ENCODE assay signal across 26 mouse cellular contexts in genomic region chr14:72741667-72742066, GRCm38 (mm10). TPM values are rescaled to one million over a fixed set of nuclear protein-coding genes. Genes with fewer than 3 reads are reported as not detected.
DNase-seq lines count a peak whose midpoint lies in the region; ATAC-seq and TF ChIP-seq lines count a peak whose summit lies in the region.
"Had no signal": no experiment of that assay in that cellular context is flagged by ENCODE, and none has a peak within 500 bp of the region (broad histone marks: within the 10 kb centered on the region; RNA-seq: fewer than 3 reads in every experiment).

No protein-coding gene starts in this region.

- H3K4me2 ChIP-seq in lung, embryonic 15.5 days, result no peak overlapping the region
- H3K4me2 ChIP-seq in CH12.LX (ENCODE audit: insufficient read depth, low read depth, poor library complexity, severe bottlenecking), result no peak overlapping the region
- H3K4me2 ChIP-seq: embryonic facial prominence, embryonic 13.5 days; forebrain, embryonic 13.5 days; heart, embryonic 13.5 days; hindbrain, embryonic 14.5 days had no signal

- DNase-seq in lung, postnatal 10 days, result no peak
- DNase-seq in ovary, postnatal 14 days (ENCODE audit: low spot score), result peak; percentile 11
- no peak for DNase-seq in ovary, postnatal 36 days (ENCODE audit: low spot score)
- DNase-seq in CH12.LX (ENCODE audit: extremely low read depth), result peak; percentile 2
- DNase-seq in layer of hippocampus, adult 2 months (ENCODE audit: low spot score in 2 of 2), result no peak
- DNase-seq: adrenal gland, postnatal 10 days; adrenal gland, postnatal 36 days; cerebellum, adult 18-20 months; cerebellum, adult 9-11 months; cerebellum, postnatal 25 days; gastrocnemius, postnatal 10 days; gastrocnemius, postnatal 36 days; heart, adult 2 months; heart, postnatal 14 days; heart, postnatal 4 days had no signal

- no peak for TF ChIP-seq RAD21 in CH12.LX (IDR thresholded peaks at IDR 0.05; ENCODE audit: low read depth, low read length)

- TF ChIP-seq CTCF in CH12.LX (conservative IDR thresholded peaks at IDR 0.05 in 1 of 2, IDR thresholded peaks at IDR 0.05 in 1 of 2; ENCODE audit: low read depth in 2 of 2, low read length in 2 of 2), result no peak
- no peak for TF ChIP-seq CTCF in layer of hippocampus, adult 2 months (conservative IDR thresholded peaks at IDR 0.05)

- dilution Hi-C loops in CH12.LX (cut with MboI; ENCODE audit: extremely low pct_ligation_motif_present, extremely low pct_unique_long_range_greater_than_20kb, low sequenced_read_pairs), result no loop called here

- H3K27ac ChIP-seq in lung, embryonic 15.5 days, result no peak overlapping the region
- H3K27ac ChIP-seq in CH12.LX (ENCODE audit: insufficient read depth, low read depth), result no peak overlapping the region
- no peak overlapping the region for H3K27ac ChIP-seq in layer of hippocampus, adult 2 months
- H3K27ac ChIP-seq: embryonic facial prominence, embryonic 13.5 days; forebrain, embryonic 10.5 days; forebrain, embryonic 13.5 days; heart, adult 2 months; heart, embryonic 10.5 days; heart, embryonic 13.5 days; hindbrain, embryonic 14.5 days; hindbrain, postnatal 0 days had no signal

- 0 out of 2 replicates have a peak, but pooled peaks cover 11% of the 10 kb centered on the region for H3K4me1 ChIP-seq in lung, embryonic 15.5 days
- H3K4me1 ChIP-seq in CH12.LX (ENCODE audit: control insufficient read depth in 1 of 2, insufficient read depth in 2 of 2), result peaks cover 15 to 48% of the 10 kb centered on the region in 2 experiments
- H3K4me1 ChIP-seq: heart, embryonic 10.5 days; heart, embryonic 13.5 days had no signal

- H3K79me2 ChIP-seq in CH12.LX (replicated peaks; ENCODE audit: control insufficient read depth, extremely low read depth, insufficient read depth, poor library complexity, severe bottlenecking), result no peaks in the 10 kb centered on the region

- no peaks in the 10 kb centered on the region for H3K27me3 ChIP-seq in lung, embryonic 15.5 days
- no peaks in the 10 kb centered on the region for H3K27me3 ChIP-seq in CH12.LX (replicated peaks)
- H3K27me3 ChIP-seq: embryonic facial prominence, embryonic 13.5 days; forebrain, embryonic 13.5 days; heart, embryonic 13.5 days; Patski had no signal

- no peak for TF ChIP-seq EP300 in CH12.LX (IDR thresholded peaks at IDR 0.05; ENCODE audit: low read length)

- no peaks in the 10 kb centered on the region for H3K9me3 ChIP-seq in lung, embryonic 15.5 days
- H3K9me3 ChIP-seq in CH12.LX (replicated peaks; ENCODE audit: low read length), result no peaks in the 10 kb centered on the region
- H3K9me3 ChIP-seq: embryonic facial prominence, embryonic 13.5 days; forebrain, embryonic 10.5 days; forebrain, embryonic 13.5 days; G1E; heart, embryonic 10.5 days; heart, embryonic 13.5 days had no signal

- no peaks in the 10 kb centered on the region for H3K36me3 ChIP-seq in lung, embryonic 15.5 days
- no peaks in the 10 kb centered on the region for H3K36me3 ChIP-seq in CH12.LX (replicated peaks in 1 of 2; ENCODE audit: control insufficient read depth in 1 of 2, insufficient read depth in 1 of 2, low read length in 1 of 2)
- H3K36me3 ChIP-seq: embryonic facial prominence, embryonic 13.5 days; forebrain, embryonic 10.5 days; G1E; heart, embryonic 10.5 days; heart, embryonic 13.5 days had no signal

- WGBS in lung, embryonic 15.5 days, result 19% methylated on average over 3 of the region's 3 CpGs

- H3K9ac ChIP-seq in lung, embryonic 15.5 days, result no peak overlapping the region
- H3K9ac ChIP-seq in CH12.LX (ENCODE audit: insufficient read depth, low read depth), result no peak overlapping the region
- H3K9ac ChIP-seq: embryonic facial prominence, embryonic 13.5 days; forebrain, embryonic 13.5 days; heart, embryonic 13.5 days; hindbrain, embryonic 14.5 days had no signal

- ATAC-seq in lung, embryonic 15.5 days (ENCODE audit: borderline replicate concordance, extremely low read depth, low FRiP score, low TSS enrichment), result peak; percentile 75
- ATAC-seq: forebrain, embryonic 13.5 days; forebrain, embryonic 16.5 days; hindbrain, postnatal 0 days; Patski had no signal

- no peak overlapping the region for H3K4me3 ChIP-seq in lung, embryonic 15.5 days
- H3K4me3 ChIP-seq in CH12.LX (replicated peaks in 1 of 3; ENCODE audit: low read depth in 2 of 3, low read length in 2 of 3, poor library complexity in 1 of 3), result no peak overlapping the region
- no peak overlapping the region for H3K4me3 ChIP-seq in layer of hippocampus, adult 2 months
- H3K4me3 ChIP-seq: embryonic facial prominence, embryonic 13.5 days; forebrain, embryonic 10.5 days; forebrain, embryonic 13.5 days; heart, adult 2 months; heart, embryonic 10.5 days; heart, embryonic 13.5 days had no signal

- TF ChIP-seq POLR2A in CH12.LX (IDR thresholded peaks at IDR 0.05; ENCODE audit: low read depth, low read length), result no peak

- in situ Hi-C loops in CH12.LX (cut with MboI; ENCODE audit: low pct_ligation_motif_present, low pct_unique_long_range_greater_than_20kb, low sequenced_read_pairs), result no loop called here

TF ChIP-seq in CH12.LX, 34 proteins besides CTCF, POLR2A, EP300 and RAD21:
- no peak for TF ChIP-seq USF2 (conservative IDR thresholded peaks at IDR 0.05; ENCODE audit: low read depth, low read length)
- no peak for TF ChIP-seq NELFE (IDR thresholded peaks at IDR 0.05; ENCODE audit: low read depth, low read length)
- TF ChIP-seq KAT2A (IDR thresholded peaks at IDR 0.05; ENCODE audit: insufficient replicate concordance, low read length), result no peak
- TF ChIP-seq MEF2A (IDR thresholded peaks at IDR 0.05; ENCODE audit: borderline replicate concordance, low read depth, low read length), result no peak
- TF ChIP-seq ELF1 (IDR thresholded peaks at IDR 0.05; ENCODE audit: low read depth, low read length), result no peak
- no peak for TF ChIP-seq PAX5 (IDR thresholded peaks at IDR 0.05; ENCODE audit: low read length)
- no peak for TF ChIP-seq JUND (conservative IDR thresholded peaks at IDR 0.05; ENCODE audit: low read depth, low read length)
- no peak for TF ChIP-seq MYC (IDR thresholded peaks at IDR 0.05; ENCODE audit: low read depth, low read length)
- TF ChIP-seq POLR2AphosphoS2 (IDR thresholded peaks at IDR 0.05; ENCODE audit: low read depth, low read length), result no peak
- no peak for TF ChIP-seq CHD1 (IDR thresholded peaks at IDR 0.05; ENCODE audit: low read depth, low read length)
- no peak for TF ChIP-seq GABPA (IDR thresholded peaks at IDR 0.05; ENCODE audit: insufficient replicate concordance, low read depth, low read length)
- TF ChIP-seq SMC3 (IDR thresholded peaks at IDR 0.05; ENCODE audit: low read depth, low read length), result no peak
- TF ChIP-seq TCF12 (IDR thresholded peaks at IDR 0.05; ENCODE audit: low read depth, low read length), result no peak
- no peak for TF ChIP-seq ZKSCAN1 (IDR thresholded peaks at IDR 0.05; ENCODE audit: borderline replicate concordance, low read depth, low read length)
- no peak for TF ChIP-seq MAX (IDR thresholded peaks at IDR 0.05; ENCODE audit: low read length)
- no peak for TF ChIP-seq SIN3A (IDR thresholded peaks at IDR 0.05; ENCODE audit: low read length)

RNA-seq across cellular contexts. Expression of gene Fndc3a, which starts 31.9 kb away (rescaled TPM):
- 34.0 and 34.8 TPM in 2 replicates for polyA plus RNA-seq in lung, embryonic 15.5 days (2015; fragmentation: Nextera tagmentation; extraction: Ambion mirVana)
- total RNA-seq in CH12.LX (2012; rRNA removed), result 35.4 and 48.6 TPM in 2 replicates
- total RNA-seq in CH12.LX (2014; rRNA removed), result 40.0 and 40.5 TPM in 2 replicates
- polyA plus RNA-seq in CH12.LX (2012; ENCODE audit: insufficient read length, low read depth), result 32.4 and 35.4 TPM in 2 replicates
- 10 to 100 TPM; 38.0 to 39.6 TPM for total RNA-seq in layer of hippocampus, adult 2 months (2021)

Comparison
In these comparisons a context has a peak if more than half of its experiments do, and no peak if none do; other contexts are left out.
1. DNase-seq: peak in ovary, postnatal 14 days (single experiment) and CH12.LX (single experiment); none in lung, postnatal 10 days (single experiment), ovary, postnatal 36 days (single experiment) and layer of hippocampus, adult 2 months (0 of 2).